Mouse (Mus musculus): Measurements from ENCODE around the gene Htatip2. TPM values are rescaled to one million over a fixed set of nuclear protein-coding genes. Genes with fewer than 3 reads are reported as not detected.
A peak's percentile ranks its signal among the peaks of the same experiment; 100 is the strongest.

The Htatip2 gene
- 10 to 100 TPM; 20.8 to 28.2 (median 24.6) TPM for total RNA-seq (2022)

DNA sequence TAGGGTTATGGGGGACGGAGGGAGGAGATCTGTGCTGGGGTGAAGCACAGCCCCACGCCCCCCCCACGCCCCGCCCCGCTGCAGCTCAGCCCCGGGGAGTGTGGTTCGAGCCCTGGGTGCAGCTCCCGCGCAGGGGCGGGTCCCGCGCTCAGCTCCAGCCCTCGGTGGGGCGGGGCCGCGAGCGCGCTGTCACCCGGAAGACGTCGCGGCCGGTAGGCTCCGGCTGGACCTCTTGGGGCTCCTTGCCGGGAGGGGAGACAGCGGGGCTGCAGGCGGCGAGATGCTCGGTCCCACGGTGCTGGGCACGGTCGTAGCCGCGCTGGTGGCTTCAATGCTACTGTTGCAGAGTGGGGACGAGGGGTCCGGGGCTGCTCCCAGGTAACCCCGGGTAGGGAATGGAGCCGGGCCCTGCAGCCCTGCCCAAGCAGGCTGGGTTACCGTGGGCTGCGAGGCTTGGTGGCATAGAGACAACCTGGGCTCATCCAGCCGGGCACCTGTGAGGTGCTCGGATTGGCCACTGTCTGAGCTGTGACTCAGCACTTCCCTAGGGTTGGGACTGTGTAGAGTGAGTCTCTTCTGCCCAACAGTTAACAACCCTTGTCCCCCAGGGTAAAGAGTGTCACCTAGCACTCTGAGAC is at the start of gene Htatip2:
Gene Htatip2, plus strand, starts transcription at position 182 of the 638 bp plus-strand sequence.
- peak; percentile 47 for DNase-seq (ENCODE audit: low spot score)

DNA sequence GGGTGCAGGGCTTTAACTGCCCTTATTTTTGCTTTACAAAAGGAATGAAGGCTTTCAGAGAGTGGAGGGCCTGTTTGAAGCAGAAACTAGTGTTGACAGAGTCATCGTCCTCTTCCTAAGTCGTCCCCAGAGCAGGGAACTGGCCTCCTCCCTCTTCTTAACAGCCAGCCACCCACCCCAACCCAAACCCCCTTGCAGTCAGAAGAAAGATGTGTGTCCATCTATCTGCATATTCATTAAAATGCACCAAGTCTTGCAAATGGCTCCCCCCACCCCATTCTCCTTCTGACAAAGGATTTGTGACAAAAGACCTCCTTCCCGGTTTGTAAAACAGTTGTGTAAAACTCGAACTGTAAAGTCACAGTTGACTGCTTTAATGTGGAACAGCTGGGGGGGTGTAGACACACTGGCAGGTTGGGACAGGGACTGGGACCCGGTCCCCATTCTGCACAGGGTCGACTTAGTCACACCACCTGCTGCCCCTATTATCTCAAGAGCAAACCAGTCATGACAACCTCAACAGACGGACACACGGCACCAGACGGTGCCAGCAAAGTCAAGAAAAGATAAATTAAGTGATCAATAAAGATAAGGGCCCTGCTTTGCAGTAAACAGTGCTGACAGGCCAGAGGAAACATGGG is 49.4 kb upstream of the Htatip2 start:
- DNase-seq (ENCODE audit: low spot score) = no peak

DNA sequence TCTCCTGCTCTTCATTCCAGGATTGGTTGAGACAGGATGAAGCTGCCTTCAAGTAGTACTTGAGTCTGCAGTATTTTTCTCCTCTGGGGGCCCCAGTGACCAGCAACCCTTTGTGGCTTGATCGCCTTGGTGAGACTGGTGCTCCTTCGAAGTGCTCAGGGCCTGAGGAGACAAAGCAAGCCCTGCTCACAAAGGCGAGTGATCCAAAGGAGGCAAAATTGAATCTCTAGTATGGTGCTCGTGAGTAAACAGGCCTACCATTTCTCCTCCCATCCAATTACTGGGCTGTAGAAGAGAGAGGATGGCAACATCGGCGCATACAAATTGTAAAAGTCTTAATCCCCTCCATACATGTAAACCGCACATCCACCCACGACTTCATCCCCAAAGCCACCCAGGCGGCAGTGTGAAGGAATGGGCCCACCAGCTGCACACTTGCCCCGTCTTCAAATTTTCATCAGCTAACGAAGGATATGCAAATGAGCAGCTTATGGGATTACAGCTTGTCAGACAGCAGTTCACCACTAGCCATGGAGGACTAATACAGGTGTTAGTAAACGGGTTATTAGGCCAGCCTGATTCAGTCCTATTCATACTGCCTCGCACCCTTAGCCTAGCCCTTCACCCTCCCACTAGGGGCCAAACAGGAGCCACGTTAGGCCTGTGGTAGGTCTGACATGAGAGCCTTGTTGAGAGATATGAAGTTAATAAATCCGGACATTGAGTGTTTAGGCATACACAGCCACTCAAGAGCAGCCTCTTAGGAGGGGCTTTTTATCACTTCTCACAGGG is 40.8 kb upstream of the Htatip2 start:
- no peak for DNase-seq (ENCODE audit: low spot score)

DNA sequence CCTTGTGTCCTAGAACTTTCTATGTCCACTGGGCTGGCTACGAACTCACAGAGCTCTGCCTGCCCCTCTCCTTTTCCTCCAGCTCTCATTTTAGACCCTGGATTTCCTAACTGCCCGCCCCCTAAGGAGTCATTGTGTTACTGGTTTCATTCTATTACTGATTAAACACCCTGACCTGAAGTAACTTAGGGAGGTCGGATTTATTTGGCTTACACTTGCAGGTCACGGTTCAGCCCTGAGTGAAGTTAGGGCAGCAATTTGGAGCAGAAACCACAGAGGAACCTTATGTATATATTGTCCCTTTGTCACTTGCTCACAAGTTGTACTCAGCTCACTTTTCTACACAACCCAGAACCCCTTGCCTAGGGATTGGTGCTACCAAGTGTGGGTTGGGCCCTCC is 24.6 kb upstream of the Htatip2 start:
- no peak for DNase-seq (ENCODE audit: low spot score)

DNA sequence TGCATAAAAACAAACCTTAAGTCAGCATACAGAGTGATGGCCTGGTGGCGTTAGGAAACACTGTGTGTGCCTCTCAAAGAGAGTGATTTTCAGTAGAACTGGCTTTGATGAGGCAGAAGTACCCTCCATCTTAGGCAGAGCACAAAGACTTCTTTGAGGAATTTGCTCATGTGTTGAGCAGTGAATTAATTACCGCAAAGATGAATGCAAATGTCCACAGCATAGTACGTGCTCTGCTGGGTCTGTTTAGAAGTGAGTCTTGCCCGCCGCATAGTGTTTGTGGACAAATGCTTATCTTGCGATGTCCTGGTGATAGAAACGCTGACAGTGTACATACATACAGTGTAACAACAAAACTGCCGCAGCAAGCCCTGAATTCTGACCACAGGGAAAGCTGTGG is 19.5 kb upstream of the Htatip2 start:
- DNase-seq (ENCODE audit: low spot score) = no peak

DNA sequence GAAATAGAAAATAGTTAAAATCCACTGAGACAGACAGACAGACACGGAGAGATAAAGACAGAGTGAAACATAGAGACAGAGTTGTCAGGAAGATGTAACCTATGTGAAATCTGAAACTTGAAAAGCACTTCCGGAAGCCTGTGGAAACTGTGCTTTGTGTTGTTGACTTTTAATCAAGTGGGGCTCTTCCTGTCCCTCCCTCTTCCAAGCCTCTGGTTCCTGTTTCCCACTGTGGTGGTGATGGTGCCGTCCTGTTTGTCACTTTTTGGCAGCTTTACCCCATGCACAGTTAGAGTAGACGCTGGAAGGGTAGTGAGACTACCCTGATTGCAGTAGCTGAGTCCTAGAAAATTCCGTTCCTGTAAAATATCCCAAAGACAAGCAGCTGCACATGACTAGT is 17.4 kb upstream of the Htatip2 start:
- no peak for DNase-seq (ENCODE audit: low spot score)

DNA sequence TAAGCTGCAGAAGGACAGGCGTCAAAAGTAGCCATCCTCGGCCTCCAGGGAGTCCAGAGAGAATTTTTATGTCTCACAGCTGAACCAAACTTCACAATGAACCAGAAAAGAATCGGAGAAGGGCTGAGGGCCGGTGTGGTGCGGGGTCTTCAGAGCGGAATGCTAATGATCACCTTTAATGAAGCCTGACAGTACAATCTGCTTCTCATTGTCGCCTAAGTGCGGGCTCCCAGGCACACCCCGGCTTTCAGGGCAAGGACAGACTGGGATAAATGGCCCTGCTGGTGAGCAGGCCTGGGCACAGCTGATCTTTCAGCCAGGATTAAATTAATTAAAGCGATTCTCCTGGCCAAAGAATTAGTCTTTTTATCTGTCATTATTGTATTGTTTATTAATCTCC is 17.0 kb upstream of the Htatip2 start:
- DNase-seq (ENCODE audit: low spot score) = no peak

DNA sequence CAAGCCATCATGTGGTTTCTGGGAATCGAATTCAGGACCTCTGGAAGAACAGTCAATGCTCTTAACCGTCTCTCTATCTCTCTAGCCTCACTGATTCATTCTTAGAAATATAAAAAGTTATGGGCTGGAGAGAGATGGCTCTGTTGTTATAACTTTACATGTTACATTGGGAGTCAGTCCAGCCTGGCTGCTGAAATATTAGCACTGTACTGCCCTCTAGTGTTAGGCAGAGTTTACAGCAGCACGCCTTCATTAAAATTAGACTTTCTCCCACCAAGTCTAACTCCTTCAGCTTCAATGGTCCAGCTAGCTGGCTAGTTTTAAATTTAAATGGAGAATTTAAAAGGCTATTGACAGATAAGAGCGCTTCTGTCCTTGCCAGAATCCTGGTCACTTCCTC is 7.8 kb upstream of the Htatip2 start:
- peak; percentile 40 for DNase-seq (ENCODE audit: low spot score)

DNA sequence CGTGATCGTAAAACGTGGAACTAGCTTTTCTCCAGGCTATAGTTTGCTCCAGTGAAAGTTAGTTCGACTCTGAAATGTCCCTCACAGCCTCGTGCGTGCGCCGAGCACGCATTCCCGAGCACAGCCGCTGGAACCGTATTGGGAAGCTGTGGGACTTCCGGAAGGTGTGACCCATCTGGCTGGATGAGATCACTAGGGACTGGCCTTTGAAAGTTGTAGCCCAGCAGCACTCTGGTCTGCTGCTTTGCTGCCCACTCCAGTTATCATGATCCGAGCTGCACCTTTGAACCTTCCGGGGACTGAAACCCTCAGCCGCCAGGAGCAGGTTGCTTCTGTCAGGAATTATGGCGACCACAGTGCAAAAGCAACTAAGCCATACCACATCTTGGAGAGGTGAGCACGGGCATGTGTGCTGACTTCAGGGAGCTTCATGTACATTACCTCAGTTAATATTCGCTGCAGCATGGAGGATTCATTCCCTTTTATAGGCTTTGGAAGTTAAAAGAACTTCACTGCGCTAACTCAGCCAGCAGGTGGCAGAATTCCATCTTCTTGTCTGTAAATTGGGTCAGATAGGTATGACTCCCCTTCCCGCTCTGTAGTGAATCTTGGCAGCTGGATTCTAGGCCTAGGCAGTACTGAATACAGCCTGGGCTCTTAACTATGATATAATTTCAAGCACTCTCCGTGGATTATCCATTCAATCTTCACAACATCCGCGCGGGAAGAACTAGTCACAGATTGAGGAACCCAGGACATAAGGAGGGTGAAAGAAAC is 6.0 kb upstream of the Htatip2 start:
- no peak for DNase-seq (ENCODE audit: low spot score)

DNA sequence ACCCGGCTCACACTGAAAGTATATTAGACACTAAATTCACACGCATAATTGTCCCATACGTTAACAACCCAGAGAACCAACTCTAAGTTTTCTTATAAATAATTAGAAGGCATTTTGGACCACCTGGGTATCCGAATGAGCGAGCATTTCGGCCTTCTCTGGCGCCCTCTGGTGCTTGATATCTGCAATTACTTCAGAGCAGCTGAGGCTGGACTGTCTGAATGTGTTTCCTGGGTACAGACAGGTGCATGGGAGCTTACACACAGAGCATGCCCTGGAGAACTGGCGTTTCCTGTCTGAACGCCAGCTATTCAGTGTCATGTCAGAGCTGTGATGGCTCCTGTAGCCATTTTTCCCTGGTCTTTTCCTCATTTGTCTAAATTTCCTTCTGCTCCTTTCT is 4.1 kb upstream of the Htatip2 start:
- DNase-seq (ENCODE audit: low spot score) = peak; percentile 54

DNA sequence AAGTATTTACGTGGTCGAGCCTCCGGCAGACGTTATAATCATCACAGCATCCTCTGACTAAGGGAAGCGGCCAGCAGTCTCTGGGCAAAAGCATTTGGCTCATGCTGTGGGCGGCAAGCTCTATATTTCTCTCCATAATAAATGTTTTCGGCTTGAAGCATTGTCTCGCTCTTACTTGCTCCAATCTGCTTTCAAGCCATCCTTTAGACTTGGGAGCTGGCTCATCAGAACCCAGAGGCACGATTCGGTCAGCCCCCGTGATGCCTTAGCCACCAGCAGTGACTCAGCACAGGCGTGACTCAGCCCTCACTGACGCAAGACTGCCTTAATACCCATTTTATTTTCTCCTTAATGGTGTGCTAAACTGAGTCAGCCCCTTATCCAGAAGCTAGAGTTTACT is 3.7 kb downstream of the Htatip2 start:
- no peak for DNase-seq (ENCODE audit: low spot score)

DNA sequence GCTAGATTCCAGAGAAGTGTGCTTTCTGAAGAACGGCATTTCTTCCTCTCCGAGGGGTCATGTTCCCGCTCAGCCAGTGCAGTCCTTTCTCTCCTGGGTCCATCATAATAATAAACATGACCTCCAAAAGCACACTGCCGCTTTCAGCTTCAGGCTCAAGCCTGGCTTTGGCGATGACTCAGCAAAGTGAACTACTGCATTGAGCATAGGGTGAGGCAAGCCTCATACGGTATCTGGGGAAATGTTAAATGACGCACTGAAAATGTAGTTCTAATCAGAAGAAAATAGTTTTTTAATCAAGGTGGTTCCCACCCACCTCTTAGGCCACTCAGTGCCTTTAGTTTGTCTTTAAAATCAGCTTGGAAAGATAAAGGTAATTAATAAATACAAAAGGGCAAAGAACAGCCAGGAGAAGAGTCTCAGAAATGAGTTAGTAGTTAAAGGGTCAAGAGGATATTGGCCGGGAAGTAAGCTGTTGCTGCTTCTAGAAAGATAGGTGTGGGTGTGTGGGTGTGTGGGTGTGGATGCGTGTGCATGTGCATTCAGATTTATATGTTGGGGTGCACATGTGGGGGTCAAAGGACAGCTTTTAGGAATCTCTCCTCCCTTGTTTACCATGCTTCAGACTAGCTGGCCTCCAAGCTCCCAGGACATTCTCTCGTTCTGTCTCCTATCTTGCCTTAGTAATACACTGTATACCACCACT is 5.2 kb downstream of the Htatip2 start:
- DNase-seq (ENCODE audit: low spot score) = no peak

DNA sequence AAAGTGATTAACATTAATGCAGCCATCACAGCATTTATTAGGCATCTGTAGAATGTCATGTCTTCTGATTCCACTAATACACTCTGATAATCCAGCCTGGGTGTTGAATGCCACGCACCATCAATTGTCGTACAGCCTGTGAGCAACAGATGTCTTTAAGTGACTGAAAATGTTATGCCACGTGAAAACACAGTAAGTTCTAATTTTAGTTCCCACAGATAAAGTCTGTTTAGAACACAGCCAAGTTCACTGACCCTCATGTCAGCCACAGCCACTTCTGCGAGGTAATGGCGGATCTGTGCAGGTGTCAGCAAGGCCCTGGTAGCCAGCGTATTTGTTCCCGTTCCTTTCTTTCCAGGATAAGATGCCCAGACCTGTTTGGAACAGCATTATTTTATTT is 7.3 kb downstream of the Htatip2 start:
- DNase-seq (ENCODE audit: low spot score) = no peak

DNA sequence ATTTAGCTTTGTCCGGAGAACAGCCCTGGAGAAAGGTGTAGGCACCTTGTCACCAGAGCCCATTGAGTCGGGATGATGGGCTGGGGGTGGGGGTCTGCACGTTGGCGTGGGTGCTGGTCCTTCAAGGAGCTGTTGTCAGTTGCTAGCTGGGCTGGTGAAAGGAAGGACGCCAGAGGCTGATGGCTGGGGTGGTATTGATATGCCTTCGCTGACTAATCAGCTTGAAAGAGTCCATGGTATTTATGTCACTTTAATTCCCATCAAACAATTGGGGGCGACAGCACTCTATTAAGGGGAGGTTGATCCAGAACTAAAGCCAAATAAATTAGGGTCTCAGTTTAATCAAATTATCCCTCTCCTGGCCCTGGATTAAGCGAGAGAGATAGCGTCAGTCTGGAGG is 9.6 kb downstream of the Htatip2 start:
- DNase-seq (ENCODE audit: low spot score) = no peak

DNA sequence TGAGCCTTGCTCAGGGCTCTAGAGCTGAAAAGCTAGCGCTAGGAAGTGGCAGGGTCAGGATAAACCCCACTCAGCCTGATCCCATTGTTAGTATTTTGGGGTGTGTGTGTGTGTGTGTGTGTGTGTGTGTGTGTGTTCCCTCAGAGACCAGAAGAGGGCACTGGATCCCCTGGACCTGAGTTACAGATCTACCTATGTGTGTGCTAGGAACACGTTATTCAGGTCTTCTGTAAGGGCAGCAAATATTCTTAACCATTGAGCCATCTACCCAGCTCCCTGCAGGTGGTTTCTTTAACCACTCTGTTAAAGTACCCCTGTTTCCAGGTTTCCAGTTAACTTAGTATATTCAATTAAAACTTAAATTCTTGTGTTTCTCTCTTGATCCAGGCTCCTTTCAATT is 15.5 kb downstream of the Htatip2 start:
- no peak for DNase-seq (ENCODE audit: low spot score)

DNA sequence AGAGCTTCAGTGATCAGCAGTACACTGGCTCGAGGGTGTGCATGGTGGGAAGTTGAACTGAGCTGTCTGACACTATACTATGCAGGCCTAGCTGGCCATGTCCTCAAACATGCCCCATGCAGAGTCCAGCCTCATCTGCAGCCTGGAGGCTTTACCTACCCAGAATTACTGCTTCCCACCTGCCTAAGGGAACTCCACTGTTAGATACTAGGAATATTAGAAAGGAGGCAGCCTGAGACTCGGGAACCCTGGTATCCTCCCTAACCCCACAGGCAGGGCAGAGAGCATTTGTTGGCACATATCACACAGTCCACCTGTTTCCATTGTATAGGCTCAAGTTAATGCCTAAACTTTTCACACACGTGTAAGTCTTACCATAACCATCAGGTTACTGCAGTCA is 18.7 kb downstream of the Htatip2 start:
- no peak for DNase-seq (ENCODE audit: low spot score)

DNA sequence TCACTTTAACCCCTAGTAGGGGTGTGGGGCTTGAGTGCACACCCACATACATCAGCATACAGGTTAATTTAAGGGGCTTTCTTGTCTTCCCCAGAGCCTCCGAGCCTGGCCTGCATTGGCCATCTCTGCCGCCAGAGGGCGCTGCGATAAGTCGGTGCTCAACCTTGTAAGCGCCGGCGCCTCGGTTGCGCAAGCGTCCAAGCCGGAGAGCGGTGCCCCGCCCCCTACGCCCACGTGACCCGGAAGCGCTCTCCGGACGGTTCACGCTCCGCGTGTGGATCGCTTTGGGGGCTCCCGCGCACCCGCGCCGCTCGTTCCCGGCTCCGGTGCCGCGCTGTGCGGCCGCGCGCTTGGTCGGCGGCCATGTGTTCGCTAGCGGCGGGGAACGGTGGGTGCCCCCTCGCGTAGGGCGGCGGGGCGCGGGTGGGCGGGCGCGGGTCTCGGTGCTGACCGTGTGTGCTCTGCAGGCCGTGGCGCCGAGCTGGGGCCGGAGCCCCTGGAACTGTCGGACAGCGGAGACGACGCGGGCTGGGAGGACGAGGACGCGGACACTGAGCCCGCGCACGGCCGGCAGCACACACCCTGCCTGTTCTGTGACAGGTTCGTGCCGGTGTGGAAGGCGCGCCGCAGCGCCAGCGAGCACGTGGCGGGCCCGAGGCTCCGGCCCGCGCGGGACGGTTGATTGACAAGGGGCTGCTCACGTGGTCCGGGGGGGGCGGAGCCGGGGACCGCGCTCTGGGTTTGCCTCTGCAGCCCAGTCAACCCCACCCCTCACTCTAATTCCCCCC is 19.4 kb downstream of the Htatip2 start, which contains the start of gene Prmt3:
Gene Prmt3, plus strand, starts transcription at position 233 of the 788 bp plus-strand sequence.
- peak; percentile 94 for DNase-seq (ENCODE audit: low spot score)

DNA sequence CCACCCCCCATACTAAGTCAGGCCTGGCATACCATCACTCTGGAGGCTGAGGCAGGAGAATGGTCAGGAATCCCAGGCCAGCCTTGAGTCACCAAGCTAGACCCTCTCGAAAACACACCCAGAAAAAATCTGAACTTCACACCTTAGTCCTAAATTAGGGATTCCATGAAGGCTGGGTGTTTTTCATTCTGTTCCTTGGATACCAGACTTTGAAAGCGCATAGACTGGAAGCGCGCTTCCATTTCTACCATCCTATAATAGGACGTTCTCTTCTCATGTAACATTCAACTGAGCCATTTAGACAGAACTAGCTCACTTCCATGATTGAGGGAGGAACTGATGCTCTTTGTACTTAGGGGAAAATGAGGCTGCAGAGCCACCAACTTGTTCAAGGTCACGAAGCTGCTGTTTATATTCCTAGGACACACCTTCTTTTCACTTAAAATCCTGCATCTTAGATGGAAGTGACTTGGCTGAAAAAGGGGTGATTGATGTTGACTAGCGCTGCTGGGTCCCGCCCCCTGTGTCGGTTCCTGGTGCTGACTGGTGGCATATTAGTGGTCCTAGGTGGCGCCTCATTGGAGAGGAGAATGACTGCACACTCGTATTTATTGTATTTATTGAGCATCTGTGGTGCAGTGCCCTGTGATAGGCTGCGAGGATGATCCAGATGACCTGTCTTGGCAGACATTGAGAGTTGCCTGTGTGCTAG is 20.1 kb downstream of the Htatip2 start:
- no peak for DNase-seq (ENCODE audit: low spot score)

DNA sequence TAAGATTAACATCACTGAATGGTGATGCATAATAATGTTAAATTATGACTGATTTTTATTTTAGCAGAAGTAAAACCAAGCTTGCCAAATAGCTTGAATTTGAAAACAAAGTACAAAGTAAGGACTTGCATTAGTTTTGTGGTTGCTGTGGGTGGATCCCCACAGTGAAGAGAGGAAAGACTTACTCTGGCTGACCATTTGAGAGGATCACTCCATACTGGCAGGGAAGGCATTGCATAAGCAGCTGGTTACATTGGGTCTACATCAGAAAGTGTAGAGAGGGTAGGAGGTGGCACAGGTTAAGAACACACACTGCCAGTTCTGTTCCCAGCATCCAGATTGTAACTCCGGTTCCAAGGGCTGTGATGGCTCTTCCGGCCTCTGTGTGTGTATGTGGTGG is 24.1 kb downstream of the Htatip2 start:
- DNase-seq (ENCODE audit: low spot score) = no peak

DNA sequence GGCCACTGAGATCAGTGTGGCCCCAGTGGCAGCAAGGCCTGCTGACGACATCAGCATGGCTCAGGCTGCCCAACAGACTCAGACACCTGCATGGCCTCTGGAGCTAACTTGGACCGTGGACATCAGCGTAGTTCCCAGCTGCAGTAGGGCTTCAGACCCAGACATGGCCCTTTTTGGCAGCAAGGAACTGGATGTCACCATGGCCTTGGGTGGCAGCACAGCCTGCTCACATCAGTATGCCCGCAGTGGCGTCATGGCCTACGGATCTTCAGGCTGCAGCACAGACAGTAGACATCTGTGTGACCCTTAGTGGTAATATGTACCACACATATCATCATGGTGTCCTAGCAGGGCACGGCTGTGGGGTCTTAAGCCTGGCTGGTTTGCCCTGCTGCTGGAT is 26.2 kb downstream of the Htatip2 start:
- DNase-seq (ENCODE audit: low spot score) = no peak

Measured in heart, adult 8-10 months (tissue).